Mouse (Mus musculus) stomach, postnatal 0 days (tissue): ENCODE data around the gene Brwd1.
"Not testable (repeated sequence)": the region's sequence is repeated elsewhere in the genome, so short reads cannot be mapped to it uniquely, and the experiment has no call there.

ENCODE experiments used
- CTCF ChIP-seq: IDR thresholded peaks from 2 replicates; pipeline ENCODE4 v1.5.1; 2016; ENCODE audit warnings: antibody characterized with exemption, low read depth, mild to moderate bottlenecking, moderate library complexity
- EP300 ChIP-seq: optimal IDR thresholded peaks from 2 replicates; pipeline ENCODE3; 2016; ENCODE audit warnings: antibody characterized with exemption

DNA sequence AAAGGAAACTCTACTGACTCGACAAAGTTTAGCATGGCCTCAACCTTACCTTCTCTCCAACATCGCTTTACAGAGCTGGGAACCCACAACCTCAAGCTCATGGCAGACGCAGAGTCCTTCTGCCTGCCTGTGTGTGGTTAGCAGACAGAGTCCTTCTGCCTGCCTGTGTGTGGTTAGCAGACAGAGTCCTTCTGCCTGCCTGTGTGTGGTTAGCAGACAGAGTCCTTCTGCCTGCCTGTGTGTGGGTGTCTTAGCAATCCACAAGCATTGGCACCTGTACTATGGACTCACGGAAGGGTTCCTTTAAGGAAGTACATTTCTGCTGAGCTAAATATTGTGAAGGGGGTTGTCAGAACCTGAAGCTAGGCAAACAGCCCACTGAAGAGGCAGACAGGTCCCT is 87.8 kb downstream of the Brwd1 start:
- not testable (repeated sequence) for TF ChIP-seq CTCF, EP300
